Mouse (Mus musculus): ENCODE measurements at regions not wholly inside any gene's neighbourhood (a gene's known extent, or its start where the extent isn't known, plus 50 kb on each side); places are given as distances from the start of the nearest gene placed in this dataset.

DNA sequence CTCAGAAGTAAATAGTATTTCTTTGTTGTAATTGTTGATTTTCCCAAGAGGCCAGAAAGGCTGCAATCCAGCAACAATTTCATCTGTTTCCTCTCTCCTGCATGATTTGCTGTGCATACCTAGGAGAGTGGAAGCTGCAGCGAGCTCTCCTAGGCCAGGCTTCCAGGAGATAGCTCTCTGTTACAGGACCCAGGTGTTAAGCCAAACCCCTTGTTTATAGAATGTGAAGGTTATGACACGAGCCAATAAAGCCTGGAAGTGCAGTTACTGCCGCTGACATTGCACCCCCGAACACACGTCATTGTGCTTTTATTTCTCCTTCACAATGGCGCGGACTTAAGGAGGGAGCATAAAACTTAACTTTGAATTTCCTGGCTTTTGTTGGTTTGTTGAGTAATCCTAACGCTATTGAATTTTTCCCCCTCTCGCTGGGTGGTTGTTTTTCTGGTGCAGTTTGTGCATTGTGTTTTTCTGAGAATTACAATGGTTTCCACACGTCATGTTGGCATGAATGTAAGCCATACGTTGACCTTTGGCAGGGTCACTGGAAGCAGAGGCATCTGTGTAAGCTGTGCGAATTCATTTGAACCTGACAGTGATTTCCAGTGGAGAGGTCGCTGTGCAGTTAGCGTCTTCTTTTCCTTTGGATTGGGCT, 145.1 kb downstream of the Mtx2 start:
- CTCF ChIA-PET: interaction anchor here in 1 of 4 experiments (0.6 kb wide), 1 partner anchor 239 kb away, joined by 3 read pairs; no protein-coding TSS in a partner anchor
- POLR2A ChIA-PET: no interaction called here

DNA sequence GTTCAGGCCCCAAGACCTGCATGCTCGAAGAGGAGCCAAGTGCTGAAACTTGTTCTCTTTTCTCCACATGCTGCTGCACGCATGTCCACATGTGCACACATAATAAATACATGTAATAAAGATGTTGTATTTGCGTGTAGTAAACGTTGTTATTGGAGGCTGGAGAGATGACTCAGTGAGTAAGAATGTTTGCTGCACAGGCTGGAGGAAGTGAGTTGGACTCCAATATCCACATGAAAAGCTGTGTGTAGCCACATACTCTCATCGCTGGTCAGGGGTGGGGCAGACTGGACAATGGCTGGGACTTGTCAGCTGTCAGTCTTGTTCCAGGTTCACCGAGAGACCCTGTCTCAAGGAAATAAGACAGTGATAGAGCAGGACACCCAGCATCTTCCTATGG, 147.8 kb downstream of the Mtx2 start:
- CTCF ChIA-PET: no interaction called here
- POLR2A ChIA-PET: interaction anchor here in 1 of 4 experiments (0.6 kb wide), 1 partner anchor 1032 kb away, joined by 3 read pairs; no protein-coding TSS in a partner anchor

DNA sequence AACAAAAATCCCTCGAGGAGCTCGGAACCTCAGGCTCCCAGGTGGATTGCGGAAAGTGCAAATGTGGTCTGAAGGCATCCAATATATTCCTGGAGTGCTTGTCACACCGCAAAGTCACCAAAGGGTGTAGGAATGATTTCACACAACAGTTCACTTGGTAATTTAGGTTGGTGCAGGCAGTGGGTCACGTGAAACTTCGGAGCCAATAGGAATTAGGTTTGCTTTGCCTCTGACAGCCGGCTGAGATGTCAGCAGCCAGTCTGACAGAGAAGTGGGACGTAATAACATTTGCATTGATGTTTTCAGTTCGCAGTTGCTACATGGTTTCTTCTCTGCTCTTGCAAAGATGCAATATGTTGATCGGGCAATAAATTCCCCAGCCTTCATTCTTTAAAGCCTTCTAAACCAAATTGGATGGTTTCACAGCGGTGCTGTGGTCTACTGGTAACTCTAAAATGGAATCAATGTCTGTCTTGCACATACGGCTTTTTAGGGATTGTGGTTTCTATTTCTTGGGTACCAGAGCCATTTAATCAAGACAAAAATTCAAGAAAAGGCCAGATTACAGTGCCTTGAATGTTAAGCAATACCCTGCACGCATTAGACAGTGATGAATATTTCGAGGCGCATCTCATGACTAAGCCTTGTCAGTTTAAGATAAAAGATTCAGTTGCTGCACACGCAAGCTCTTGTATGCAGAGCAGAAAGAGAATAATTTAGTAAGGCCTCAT, 149.2 kb downstream of the Mtx2 start:
- ChIA-PET CTCF (no interaction called here), POLR2A (interaction anchor here in 1 of 4 experiments (0.6 kb wide), 1 partner anchor 11 kb away, joined by 3 read pairs; no protein-coding TSS in a partner anchor)

DNA sequence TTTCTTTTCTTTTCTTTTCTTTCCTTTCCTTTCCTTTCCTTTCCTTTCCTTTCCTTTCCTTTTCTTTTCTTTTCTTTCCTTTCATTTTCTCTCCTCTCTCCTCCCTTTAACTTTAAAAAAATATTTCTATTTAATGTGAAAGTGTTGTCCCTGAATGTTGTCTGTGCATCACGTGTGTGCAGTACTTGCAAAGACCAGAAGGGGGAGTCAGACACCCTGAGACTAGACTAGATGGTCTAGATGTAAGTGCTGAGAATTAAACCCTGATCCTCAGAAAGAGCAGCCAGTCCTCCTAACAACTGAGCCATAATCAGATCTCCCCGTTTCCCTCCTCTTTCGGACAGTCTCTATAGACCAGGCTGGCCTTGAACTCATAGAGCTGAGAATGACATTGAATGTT, 151.7 kb downstream of the Mtx2 start:
- ChIA-PET CTCF (interaction anchor here in 1 of 4 experiments (0.7 kb wide), 1 partner anchor 82 kb away, joined by 3 read pairs; no protein-coding TSS in a partner anchor), POLR2A (no interaction called here)

DNA sequence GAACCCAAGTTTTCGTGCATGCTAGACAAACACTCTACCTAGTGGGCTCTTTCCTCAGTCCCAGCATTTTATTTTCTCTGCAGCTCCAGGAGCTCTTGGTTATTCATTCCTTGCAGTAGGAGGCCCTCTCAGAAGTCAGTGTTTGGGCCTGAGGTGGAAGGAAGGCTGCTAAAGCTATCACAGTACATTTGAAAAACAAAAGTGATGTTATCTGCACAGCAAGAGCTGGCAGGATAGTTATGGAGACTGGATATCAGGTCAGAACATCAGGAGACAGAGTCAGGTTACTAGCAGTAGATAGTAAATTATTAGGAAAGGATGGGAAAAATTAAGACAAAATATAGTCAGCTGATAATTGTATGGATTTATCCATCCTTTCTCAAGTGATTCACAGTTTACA, 152.2 kb downstream of the Mtx2 start:
- CTCF ChIA-PET: no interaction called here
- POLR2A ChIA-PET: no interaction called here

DNA sequence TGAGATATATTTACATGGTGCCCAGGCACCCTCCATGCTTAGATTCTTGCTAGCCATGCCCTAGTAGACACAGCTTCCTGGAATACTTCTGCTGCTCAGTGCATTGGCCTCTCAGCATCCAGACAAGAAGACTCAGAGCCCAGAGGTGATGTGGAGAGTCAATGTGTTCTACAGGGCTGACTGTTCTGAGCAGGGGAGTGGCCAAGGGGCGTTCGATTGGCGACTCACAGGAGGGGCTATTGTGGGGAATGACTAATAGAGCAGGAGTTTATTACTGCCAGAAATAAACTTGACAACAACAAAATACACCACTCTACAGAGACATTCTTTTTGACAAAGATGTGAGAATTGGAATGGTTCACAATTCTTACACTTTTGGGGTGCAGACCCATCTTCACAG, 156.3 kb downstream of the Mtx2 start:
- CTCF ChIA-PET: no interaction called here

DNA sequence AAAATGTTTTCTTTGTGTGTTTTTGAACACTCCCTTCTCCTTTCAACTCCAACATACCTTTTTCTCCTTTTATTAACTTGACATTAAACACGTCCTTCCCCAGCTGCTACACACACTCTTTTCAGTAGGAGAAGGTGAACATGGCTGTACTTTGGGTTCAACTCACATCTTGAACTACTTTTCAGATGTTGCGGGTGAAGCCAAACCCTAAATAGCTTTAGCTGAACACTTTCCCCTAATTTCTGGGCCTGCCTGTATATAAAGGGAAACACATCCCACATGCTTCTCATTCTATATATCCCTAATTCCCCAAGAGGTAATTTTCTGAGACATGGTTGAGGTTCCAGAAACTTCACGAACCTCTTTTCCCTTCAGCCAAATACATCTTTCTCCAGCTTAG, 168.2 kb downstream of the Mtx2 start:
- CTCF ChIA-PET: interaction anchor here in 1 of 4 experiments (0.5 kb wide), 1 partner anchor 1049 kb away, joined by 4 read pairs; no protein-coding TSS in a partner anchor
- POLR2A ChIA-PET: interaction anchor here in 1 of 4 experiments (0.7 kb wide), 2 partner anchors 18 to 252 kb away, joined by 3 to 5 read pairs; no protein-coding TSS in a partner anchor

More for the DNA sequence above, 156.3 kb downstream of the Mtx2 start:
- POLR2A ChIA-PET: no interaction called here

DNA sequence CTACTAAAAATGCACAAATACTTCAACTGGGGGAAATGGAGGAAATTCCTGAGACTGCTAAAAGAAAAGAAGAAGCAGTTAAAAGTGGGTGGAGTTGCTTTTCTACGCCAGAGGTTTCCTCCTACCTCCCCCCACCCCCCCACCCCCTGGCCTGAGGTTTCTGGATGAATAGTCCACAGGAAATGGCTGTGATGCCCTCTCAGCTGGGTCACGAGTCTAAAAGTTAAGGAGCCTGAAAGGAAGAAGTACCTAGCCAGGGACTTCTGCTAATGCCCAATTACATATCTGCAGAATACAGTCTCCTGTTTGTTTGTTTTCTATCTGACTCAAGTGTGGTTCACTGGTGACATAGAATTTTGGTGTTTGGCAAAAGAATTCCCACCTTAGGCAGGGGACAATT, 169.4 kb downstream of the Mtx2 start:
- ChIA-PET POLR2A (interaction anchor here in 1 of 4 experiments (0.7 kb wide), 1 partner anchor 30 kb away, joined by 4 read pairs; no protein-coding TSS in a partner anchor), CTCF (interaction anchor here in 1 of 4 experiments (0.6 kb wide), 1 partner anchor 619 kb away, joined by 3 read pairs; no protein-coding TSS in a partner anchor)

DNA sequence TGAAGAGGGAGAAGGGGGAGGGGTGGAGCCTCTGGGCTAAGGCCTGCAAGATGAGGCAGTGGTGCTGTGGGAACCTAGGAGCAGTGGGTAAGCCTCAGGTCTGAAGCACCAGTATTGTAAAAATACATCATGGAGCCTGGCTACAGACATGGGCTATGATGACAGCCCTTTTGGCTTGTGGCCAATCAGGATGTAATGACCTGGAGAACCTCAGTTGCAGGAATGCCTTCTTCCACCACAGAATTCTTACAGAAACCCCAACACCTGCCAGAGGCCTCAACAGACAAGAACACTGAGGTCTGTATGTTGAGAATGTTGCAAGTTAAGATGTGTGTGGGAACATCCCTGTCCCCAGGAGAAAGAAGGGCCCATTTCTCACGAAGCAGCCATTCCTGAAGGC, 172.1 kb downstream of the Mtx2 start:
- ChIA-PET CTCF (no interaction called here), POLR2A (no interaction called here)

DNA sequence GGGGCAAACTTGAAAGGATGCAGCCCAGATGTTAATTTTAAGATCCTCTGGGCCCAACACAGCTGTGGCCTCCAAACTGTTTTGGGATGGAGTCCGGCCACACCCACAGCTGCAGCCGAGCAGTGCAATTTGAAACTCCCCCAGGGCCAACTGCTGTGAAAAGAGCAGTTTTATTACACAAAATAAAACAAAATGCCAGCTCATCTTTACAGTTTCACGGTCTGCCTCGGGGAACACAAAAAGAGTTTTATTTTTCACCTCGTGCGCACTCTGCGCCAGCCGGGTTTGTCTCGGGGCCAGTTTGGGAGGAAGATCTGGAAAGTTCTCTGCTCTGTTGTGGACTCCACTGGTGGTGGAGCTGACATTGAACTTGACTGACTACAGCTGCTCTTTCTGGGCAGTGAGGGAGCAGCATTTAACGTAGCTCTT, 174.8 kb downstream of the Mtx2 start:
- ChIA-PET POLR2A (interaction anchor here in 2 of 4 experiments (0.6 to 1.3 kb wide), 3 partner anchors 9 to 861 kb away, joined by 4 to 5 read pairs (median 4); no protein-coding TSS in a partner anchor), CTCF (no interaction called here)

DNA sequence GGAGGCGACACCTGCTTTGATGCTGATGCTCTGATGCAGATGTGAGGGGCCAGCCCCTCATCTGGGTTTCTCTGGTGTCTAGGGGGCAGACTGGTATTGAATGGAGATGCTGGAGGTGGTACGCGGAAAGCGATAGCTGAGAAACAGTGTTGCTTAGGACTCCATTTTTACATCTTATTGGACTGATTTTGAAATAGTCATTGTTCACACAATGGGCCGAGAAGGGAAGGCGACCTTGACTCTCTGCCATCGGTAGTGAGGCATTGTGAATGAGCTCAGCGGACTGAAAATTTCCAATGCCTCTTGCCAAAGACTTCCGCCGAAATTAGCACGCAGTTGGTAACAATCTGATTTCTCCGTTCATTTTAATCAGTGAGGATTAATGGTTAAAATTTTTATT, 177.0 kb downstream of the Mtx2 start:
- CTCF ChIA-PET: interaction anchor here in 1 of 4 experiments (0.6 kb wide), 1 partner anchor 123 kb away, joined by 3 read pairs; no protein-coding TSS in a partner anchor
- POLR2A ChIA-PET: no interaction called here

DNA sequence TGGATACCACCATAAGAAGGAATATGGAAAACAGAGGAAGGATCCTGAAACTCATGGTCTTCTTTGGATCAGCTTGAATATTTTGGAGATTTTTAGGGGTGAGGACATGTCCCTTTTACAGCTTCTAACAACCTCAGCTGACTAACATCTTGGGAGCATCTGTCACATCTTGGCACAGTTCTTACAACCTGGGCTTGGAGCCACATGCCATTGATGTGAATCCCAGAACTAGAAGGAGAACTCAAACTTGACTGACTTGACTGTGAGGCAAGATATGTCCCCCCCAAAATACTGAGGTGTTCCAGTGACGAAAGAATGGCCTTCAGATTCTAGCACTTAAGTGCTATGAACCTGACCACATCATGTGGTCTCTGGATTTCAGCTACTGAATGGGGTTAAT, 182.5 kb downstream of the Mtx2 start:
- ChIA-PET POLR2A (no interaction called here), CTCF (no interaction called here)

DNA sequence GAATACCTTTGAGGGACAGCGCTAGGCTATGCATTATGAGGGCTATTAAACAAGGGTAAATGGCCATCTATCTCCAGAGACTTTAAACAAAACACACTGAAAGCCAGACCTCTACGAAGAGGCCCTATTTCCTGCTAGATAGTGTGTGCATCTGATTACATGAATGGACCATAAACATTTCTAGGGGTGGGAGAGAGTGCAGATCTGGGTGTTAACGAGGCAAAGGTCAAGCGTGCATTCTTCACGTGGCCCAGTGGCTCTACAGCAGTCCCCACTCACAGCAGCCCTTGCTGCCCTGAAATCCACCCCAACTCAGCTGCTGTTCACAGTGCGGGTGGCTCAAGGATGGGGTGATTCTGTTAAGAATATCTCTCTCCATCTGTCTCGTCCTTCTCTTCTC, 185.0 kb downstream of the Mtx2 start:
- POLR2A ChIA-PET: no interaction called here
- CTCF ChIA-PET: interaction anchor here in 1 of 4 experiments (0.5 kb wide), 1 partner anchor 586 kb away, joined by 11 read pairs; no protein-coding TSS in a partner anchor

DNA sequence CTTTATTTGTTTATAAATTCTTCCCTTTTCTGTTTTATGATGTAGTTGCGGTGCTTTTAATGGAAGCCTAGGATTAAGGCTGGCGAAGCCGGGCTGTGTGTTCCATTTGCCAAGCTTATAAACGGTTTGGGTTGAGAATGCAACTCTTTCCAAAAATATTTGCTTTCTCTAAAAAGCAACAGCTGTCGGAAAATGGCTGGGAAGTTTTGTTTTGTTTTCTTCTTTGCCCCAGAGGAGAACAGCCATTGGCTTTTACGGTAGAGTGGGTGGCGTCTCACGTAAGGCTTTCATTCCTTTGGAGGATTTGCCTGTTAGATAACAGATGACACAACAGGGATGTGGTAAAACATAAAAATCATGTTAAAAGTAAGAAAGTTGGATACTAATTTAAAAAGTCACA, 186.4 kb downstream of the Mtx2 start:
- ChIA-PET POLR2A (no interaction called here), CTCF (no interaction called here)

DNA sequence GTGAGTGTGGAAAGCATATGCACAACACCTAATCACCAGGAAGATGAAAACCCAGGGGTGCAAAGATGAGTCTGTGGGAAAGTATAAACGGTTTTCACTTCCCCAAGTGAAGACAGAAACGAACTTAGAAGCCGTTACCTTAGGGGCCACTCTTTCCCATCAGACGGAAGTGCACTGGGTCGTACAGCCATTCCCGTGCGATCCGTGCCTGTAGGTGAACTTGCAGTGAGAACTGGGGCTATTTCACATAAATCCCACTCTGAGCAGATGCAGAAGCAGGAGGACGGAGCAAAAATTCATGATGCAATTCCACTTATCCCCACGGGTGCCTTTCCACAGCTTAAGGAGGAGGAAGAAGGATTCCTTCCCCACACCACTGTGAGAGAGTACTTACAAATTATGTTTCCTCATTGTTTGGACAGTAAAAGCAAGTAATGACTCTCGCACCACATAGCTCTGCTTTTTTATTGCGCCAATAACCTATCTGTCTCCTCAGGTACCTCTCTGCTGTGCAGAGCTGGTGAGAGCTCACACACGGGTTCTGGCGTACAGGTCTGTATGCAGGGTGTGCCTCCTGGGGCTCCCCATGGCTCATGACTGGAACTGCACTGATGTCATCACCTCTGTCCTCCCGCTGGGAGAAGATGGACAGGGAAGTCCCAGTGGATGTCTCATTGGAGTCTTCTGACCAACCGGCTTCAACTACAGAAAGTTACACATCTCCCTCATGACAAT, 189.6 kb downstream of the Mtx2 start:
- POLR2A ChIA-PET: no interaction called here
- CTCF ChIA-PET: no interaction called here

DNA sequence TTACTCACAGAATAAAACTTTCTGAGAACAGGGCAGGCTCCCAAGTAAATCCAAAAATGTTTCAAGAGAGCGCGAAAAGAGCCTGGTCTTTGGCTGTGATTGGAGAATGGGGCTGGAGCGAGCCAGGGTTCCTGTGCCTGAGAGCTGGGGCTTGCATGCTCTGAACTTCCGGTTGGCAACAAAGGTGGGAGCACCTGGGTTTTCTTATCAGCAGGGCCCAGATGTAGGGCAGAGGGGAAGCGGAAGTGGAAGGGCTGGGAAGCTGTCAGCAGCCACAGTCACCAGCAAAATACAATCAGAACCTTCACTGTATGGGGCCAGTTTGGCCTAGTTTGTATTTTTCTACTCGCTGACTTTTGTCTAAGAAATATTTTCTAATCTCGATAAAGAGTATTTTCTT, 193.9 kb downstream of the Mtx2 start:
- ChIA-PET CTCF (interaction anchor here in 1 of 4 experiments (0.6 kb wide), 1 partner anchor 34 kb away, joined by 9 read pairs; no protein-coding TSS in a partner anchor), POLR2A (interaction anchor here in 1 of 4 experiments (0.6 to 0.7 kb wide), 2 partner anchors 343 to 805 kb away, joined by 3 read pairs; no protein-coding TSS in a partner anchor)

DNA sequence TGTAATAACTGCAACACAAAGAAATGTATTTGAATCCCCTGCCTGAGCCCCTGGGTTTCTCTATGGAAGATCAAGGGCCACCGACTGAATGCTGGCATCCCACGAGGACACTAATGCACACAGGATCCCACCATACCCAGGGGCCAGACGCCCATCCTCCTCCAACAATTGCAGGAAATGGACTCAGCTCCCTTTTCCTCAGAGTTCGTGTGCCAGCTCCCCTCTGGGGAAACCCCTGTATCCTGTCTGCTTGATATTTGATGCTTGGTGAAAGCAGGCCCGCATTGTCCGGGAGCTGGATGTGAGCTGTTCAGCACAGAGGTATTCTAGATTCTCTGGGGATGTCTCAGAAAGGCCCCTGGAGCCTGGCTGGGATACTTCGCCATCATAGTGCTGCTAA, 196.0 kb downstream of the Mtx2 start:
- ChIA-PET POLR2A (interaction anchor here in 1 of 4 experiments (1.2 kb wide), 1 partner anchor 20 kb away, joined by 3 read pairs; no protein-coding TSS in a partner anchor), CTCF (no interaction called here)

DNA sequence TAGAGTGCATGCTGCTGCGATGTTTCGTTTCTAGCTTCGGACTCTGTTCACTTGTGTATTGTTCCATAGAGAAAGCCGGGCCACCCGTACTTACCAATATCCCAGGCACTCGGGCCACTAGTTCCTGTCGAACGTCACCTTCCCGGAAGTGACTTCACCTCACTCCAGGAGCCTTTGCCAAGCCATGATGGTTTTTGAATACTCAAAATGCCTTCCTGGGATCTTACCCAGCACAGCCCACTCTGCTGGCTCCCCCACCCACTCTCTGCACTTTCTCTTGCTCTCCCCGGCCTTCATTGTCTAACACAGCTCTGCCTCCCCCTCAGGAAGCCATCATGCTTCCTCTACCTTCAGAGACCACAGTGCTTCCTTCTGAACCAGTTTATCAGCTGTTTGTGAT, 202.5 kb downstream of the Mtx2 start:
- ChIA-PET POLR2A (no interaction called here), CTCF (interaction anchor here in 2 of 4 experiments (0.5 to 0.8 kb wide), 3 partner anchors 100 to 961 kb away, joined by 3 to 4 read pairs (median 3); no protein-coding TSS in a partner anchor)

DNA sequence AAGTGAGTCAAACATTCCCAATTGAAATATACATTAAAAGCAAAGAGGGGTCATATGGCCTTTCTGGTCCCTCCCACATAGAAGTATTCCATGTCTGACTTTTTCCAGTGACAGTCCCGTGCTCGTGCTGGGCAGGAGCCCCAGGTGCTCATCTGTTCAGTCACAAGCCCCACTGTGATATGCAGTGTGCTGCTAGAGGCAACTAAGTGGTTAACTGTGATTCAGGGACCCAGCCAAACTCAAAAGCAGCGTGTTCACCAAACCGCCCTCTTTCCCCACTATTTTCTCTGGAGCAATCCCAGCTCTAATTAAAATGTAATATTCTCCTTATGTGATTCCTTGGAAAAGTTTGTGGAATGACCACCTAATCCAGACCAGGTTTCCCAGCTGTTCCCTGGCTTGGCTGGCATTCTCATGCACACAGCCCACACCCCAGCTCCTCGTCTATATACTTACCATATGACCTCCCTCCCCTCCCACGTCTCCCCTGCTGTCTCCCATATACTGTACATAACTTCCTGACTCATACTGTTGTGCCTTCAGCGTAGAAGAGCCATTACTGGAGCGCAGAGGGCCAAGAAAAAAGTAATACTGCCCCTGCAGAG, 203.6 kb downstream of the Mtx2 start:
- POLR2A ChIA-PET: interaction anchor here in 1 of 4 experiments (0.5 kb wide), 1 partner anchor 26 kb away, joined by 11 read pairs; no protein-coding TSS in a partner anchor
- CTCF ChIA-PET: interaction anchor here in 2 of 4 experiments (0.6 to 0.9 kb wide), 2 partner anchors 122 to 1545 kb away, joined by 3 to 7 read pairs; no protein-coding TSS in a partner anchor
